11 mouse cellular contexts compared by ENCODE assay signal in the genomic region with DNA sequence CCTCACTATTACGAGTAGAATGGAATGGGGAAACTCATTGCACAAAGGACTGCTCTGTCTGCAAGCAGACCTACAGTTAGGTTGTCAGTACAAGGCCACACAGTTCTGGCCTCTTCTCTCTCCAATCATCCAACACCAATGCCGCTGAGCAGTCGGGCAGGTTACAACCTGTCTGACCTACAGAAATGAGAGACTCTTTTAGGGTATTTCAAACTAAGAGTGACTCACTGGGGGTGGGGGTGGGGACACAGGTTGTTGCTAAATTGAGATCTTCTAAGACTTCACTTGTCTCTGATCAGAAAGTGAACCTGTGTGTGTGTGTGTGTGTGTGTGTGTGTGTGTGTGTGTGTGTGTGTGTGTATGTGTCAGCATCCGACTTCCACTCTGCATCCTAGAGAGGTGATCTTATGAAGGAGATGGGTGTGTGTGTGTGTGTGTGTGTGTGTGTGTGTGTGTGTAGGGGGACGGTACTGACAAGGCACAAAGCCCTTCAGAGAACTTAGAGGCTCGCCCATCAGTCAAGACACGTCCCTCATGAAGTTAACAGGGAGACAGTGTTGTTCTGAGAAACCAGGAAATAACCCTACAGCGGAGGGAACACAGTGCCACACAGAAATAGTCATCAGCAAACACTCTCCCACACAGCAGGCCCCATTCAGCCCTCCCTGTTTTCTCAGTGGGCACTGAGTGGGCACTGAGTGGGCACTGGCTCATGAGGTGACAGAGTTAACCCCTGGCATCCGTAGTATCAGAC. TPM values are rescaled to one million over a fixed set of nuclear protein-coding genes. Genes with fewer than 3 reads are reported as not detected.
DNase-seq lines count a peak whose midpoint lies in the region; ATAC-seq and TF ChIP-seq lines count a peak whose summit lies in the region.
"Had no signal": no experiment of that assay in that cellular context is flagged by ENCODE, and none has a peak within 500 bp of the region (broad histone marks: within the 10 kb centered on the region; RNA-seq: fewer than 3 reads in every experiment).

No protein-coding gene starts in this region.

- no peak for TF ChIP-seq CTCF in stomach, postnatal 0 days (IDR thresholded peaks at IDR 0.05; ENCODE audit: low read depth)

- H3K4me1 ChIP-seq in hindbrain, embryonic 15.5 days (replicated peaks), result peaks cover 30% of the 10 kb centered on the region
- H3K4me1 ChIP-seq in hindbrain, embryonic 13.5 days (replicated peaks), result peaks cover 27% of the 10 kb centered on the region
- H3K4me1 ChIP-seq in neural tube, embryonic 15.5 days, result peaks cover 28% of the 10 kb centered on the region
- H3K4me1 ChIP-seq in intestine, embryonic 14.5 days (replicated peaks; ENCODE audit: control insufficient read depth, insufficient read depth, low read length), result peaks cover 43% of the 10 kb centered on the region
- H3K4me1 ChIP-seq in stomach, postnatal 0 days (replicated peaks; ENCODE audit: control insufficient read depth, insufficient read depth), result no peaks in the 10 kb centered on the region

- no peak overlapping the region for H3K27ac ChIP-seq in hindbrain, embryonic 15.5 days (replicated peaks)
- H3K27ac ChIP-seq in hindbrain, embryonic 13.5 days, result no peak overlapping the region
- H3K27ac ChIP-seq in neural tube, embryonic 15.5 days (replicated peaks), result peak overlapping the region; percentile 15; the same call in 1 of the 2 replicates
- peak overlapping the region; percentile 80 for H3K27ac ChIP-seq in intestine, embryonic 14.5 days (ENCODE audit: low read depth)
- H3K27ac ChIP-seq in stomach, postnatal 0 days (replicated peaks), result peak overlapping the region; percentile 93

- no peak overlapping the region for H3K4me3 ChIP-seq in hindbrain, embryonic 15.5 days
- no peak overlapping the region for H3K4me3 ChIP-seq in hindbrain, embryonic 13.5 days
- H3K4me3 ChIP-seq in neural tube, embryonic 15.5 days (replicated peaks), result no peak overlapping the region
- no peak overlapping the region for H3K4me3 ChIP-seq in intestine, embryonic 14.5 days (ENCODE audit: low read depth, low read length)
- H3K4me3 ChIP-seq in stomach, postnatal 0 days (ENCODE audit: low read depth, low read length), result 0 out of 2 replicates have a peak overlapping the region, but pooled peaks have one; percentile 12

- no peak for DNase-seq in neural tube, embryonic 10.5 days (ENCODE audit: extremely low spot score, low spot score)
- no peak for DNase-seq in intestine, embryonic 14.5 days (ENCODE audit: low spot score)
- DNase-seq in stomach, postnatal 0 days (ENCODE audit: low spot score), result peak; percentile 26
- DNase-seq in natural killer cell, adult 2 months (ENCODE audit: low spot score in 2 of 2), result no peak
- DNase-seq: cerebellum, adult 9-11 months; gastrocnemius, postnatal 36 days; kidney, postnatal 4 days; right cerebral cortex, postnatal 14 days had no signal

- no peak overlapping the region for H3K4me2 ChIP-seq in hindbrain, embryonic 15.5 days
- no peak overlapping the region for H3K4me2 ChIP-seq in hindbrain, embryonic 13.5 days
- H3K4me2 ChIP-seq in neural tube, embryonic 15.5 days, result no peak overlapping the region
- H3K4me2 ChIP-seq in intestine, embryonic 14.5 days (ENCODE audit: low read length), result peak overlapping the region; percentile 35
- H3K4me2 ChIP-seq in stomach, postnatal 0 days (replicated peaks; ENCODE audit: low read depth), result peak overlapping the region; percentile 52

- H3K9ac ChIP-seq in hindbrain, embryonic 15.5 days, result no peak overlapping the region
- H3K9ac ChIP-seq in hindbrain, embryonic 13.5 days, result no peak overlapping the region
- H3K9ac ChIP-seq in neural tube, embryonic 15.5 days (replicated peaks), result no peak overlapping the region
- H3K9ac ChIP-seq in intestine, embryonic 14.5 days (ENCODE audit: low read length), result no peak overlapping the region
- H3K9ac ChIP-seq in stomach, postnatal 0 days (ENCODE audit: low read length), result no peak overlapping the region

- WGBS in hindbrain, embryonic 15.5 days, result 79% methylated on average over 9 of the region's 9 CpGs
- 77% methylated on average over 9 of the region's 9 CpGs for WGBS in hindbrain, embryonic 13.5 days
- WGBS in neural tube, embryonic 15.5 days, result 87% methylated on average over 9 of the region's 9 CpGs
- WGBS in intestine, embryonic 14.5 days, result 49% methylated on average over 9 of the region's 9 CpGs
- 43% methylated on average over 8 of the region's 9 CpGs for WGBS in stomach, postnatal 0 days

- peak; percentile 36; the same call in 1 of the 2 replicates for ATAC-seq in hindbrain, embryonic 15.5 days (ENCODE audit: low FRiP score, low read depth)
- no peak for ATAC-seq in hindbrain, embryonic 13.5 days (ENCODE audit: low FRiP score)
- no peak for ATAC-seq in neural tube, embryonic 15.5 days (ENCODE audit: low FRiP score)
- peak; percentile 53 for ATAC-seq in intestine, embryonic 14.5 days (replicated peaks; ENCODE audit: low FRiP score, low TSS enrichment, low read depth)
- peak; percentile 65 for ATAC-seq in stomach, postnatal 0 days (ENCODE audit: low FRiP score, low TSS enrichment)

- H3K27me3 ChIP-seq in hindbrain, embryonic 15.5 days, result no peaks in the 10 kb centered on the region
- H3K27me3 ChIP-seq in hindbrain, embryonic 13.5 days, result no peaks in the 10 kb centered on the region
- no peaks in the 10 kb centered on the region for H3K27me3 ChIP-seq in neural tube, embryonic 15.5 days (replicated peaks)
- no peaks in the 10 kb centered on the region for H3K27me3 ChIP-seq in intestine, embryonic 14.5 days (replicated peaks; ENCODE audit: control insufficient read depth, insufficient read depth, low read length)
- H3K27me3 ChIP-seq in stomach, postnatal 0 days (ENCODE audit: control insufficient read depth, insufficient read depth, low read length), result no peaks in the 10 kb centered on the region

- no peaks in the 10 kb centered on the region for H3K36me3 ChIP-seq in hindbrain, embryonic 15.5 days
- H3K36me3 ChIP-seq in hindbrain, embryonic 13.5 days, result no peaks in the 10 kb centered on the region
- no peaks in the 10 kb centered on the region for H3K36me3 ChIP-seq in neural tube, embryonic 15.5 days
- H3K36me3 ChIP-seq in intestine, embryonic 14.5 days (ENCODE audit: control insufficient read depth, insufficient read depth, low read length), result no peaks in the 10 kb centered on the region
- no peaks in the 10 kb centered on the region for H3K36me3 ChIP-seq in stomach, postnatal 0 days (ENCODE audit: control insufficient read depth, insufficient read depth, low read length)

- TF ChIP-seq EP300 in stomach, postnatal 0 days (optimal IDR thresholded peaks at IDR 0.05), result no peak

- no peaks in the 10 kb centered on the region for H3K9me3 ChIP-seq in hindbrain, embryonic 15.5 days
- no peaks in the 10 kb centered on the region for H3K9me3 ChIP-seq in hindbrain, embryonic 13.5 days
- no peaks in the 10 kb centered on the region for H3K9me3 ChIP-seq in neural tube, embryonic 15.5 days (replicated peaks)
- H3K9me3 ChIP-seq in intestine, embryonic 14.5 days (ENCODE audit: control insufficient read depth, low read length), result no peaks in the 10 kb centered on the region
- H3K9me3 ChIP-seq in stomach, postnatal 0 days (ENCODE audit: control insufficient read depth, low read length), result no peaks in the 10 kb centered on the region

RNA-seq across cellular contexts. Expression of a gene that starts 27.7 kb away (rescaled TPM):
- 10.9 and 14.0 TPM in 2 replicates for polyA plus RNA-seq in hindbrain, embryonic 15.5 days (2015; fragmentation: Nextera tagmentation; extraction: Ambion mirVana)
- polyA plus RNA-seq in hindbrain, embryonic 13.5 days (2015; fragmentation: Nextera tagmentation; extraction: Ambion mirVana), result 9.7 and 10.4 TPM in 2 replicates
- polyA plus RNA-seq in neural tube, embryonic 15.5 days (2015; fragmentation: Nextera tagmentation; extraction: Ambion mirVana), result 9.6 and 11.4 TPM in 2 replicates
- 23.1 and 23.9 TPM in 2 replicates for polyA plus RNA-seq in intestine, embryonic 14.5 days (2014; fragmentation: Nextera tagmentation; extraction: Ambion mirVana)
- polyA plus RNA-seq in stomach, postnatal 0 days (2015; fragmentation: Nextera tagmentation; extraction: Ambion mirVana), result 7.3 and 8.3 TPM in 2 replicates

Comparison
In these comparisons a context has a peak if more than half of its experiments do, and no peak if none do; other contexts are left out.
1. ATAC-seq: peak in hindbrain, embryonic 15.5 days (single experiment), intestine, embryonic 14.5 days (single experiment) and stomach, postnatal 0 days (single experiment); none in hindbrain, embryonic 13.5 days (single experiment) and neural tube, embryonic 15.5 days (single experiment).
2. H3K27ac ChIP-seq: peak in neural tube, embryonic 15.5 days (single experiment), intestine, embryonic 14.5 days (single experiment) and stomach, postnatal 0 days (single experiment); none in hindbrain, embryonic 15.5 days (single experiment) and hindbrain, embryonic 13.5 days (single experiment).
3. H3K4me2 ChIP-seq: peak in intestine, embryonic 14.5 days (single experiment) and stomach, postnatal 0 days (single experiment); none in hindbrain, embryonic 15.5 days (single experiment), hindbrain, embryonic 13.5 days (single experiment) and neural tube, embryonic 15.5 days (single experiment).